Mouse (Mus musculus) kidney, adult 2 months (tissue): Measurements from ENCODE around the gene S100a14.

Experiments
- CTCF ChIP-seq: fragments of 200-500 bp; conservative IDR thresholded peaks from 2 replicates; pipeline ENCODE4 v1.5.1; 2011; ENCODE audit warnings: low read depth, mild to moderate bottlenecking, control low read depth, low read length, moderate library complexity, mixed read lengths; ENCODE audit not compliant: insufficient read depth, insufficient read length
- POLR2A ChIP-seq: fragments of 200-500 bp; IDR thresholded peaks from one replicate; pipeline ENCODE4 v1.6.1; 2011; ENCODE audit warnings: low read depth, low read length, control low read depth

DNA sequence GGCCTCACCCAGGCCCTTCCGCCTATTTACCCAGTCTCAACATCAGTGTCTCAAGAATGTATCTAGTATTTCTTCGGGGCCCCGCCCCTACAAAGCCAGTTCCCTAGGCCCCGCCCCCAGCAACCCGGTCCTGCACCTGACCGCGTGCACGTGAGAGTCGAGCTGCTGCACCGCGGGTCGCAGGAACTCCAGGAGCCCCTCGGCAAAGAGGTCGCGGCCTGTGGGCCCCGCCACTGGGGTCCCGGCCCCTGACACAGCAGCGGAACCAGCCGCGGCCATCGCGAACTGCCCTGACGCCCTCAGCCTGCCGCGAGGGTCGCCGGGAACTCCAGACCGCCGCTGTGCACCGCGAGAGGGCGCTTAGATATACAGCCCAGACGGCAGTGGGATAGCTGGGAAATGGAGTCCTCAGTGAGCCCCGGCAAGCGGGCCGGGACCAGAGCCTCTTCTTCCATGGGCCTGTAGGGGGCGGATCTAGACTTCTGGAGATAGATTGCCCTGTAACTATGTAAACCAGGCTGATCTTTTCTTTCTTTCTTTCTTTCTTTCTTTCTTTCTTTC lies 35.9 kb upstream of the S100a14 start, which contains the start of gene Snapin:
- peak; percentile 78 for TF ChIP-seq CTCF
- TF ChIP-seq POLR2A = no peak
